Comparison of ENCODE assay signal across 10 mouse cellular contexts in the genomic region with DNA sequence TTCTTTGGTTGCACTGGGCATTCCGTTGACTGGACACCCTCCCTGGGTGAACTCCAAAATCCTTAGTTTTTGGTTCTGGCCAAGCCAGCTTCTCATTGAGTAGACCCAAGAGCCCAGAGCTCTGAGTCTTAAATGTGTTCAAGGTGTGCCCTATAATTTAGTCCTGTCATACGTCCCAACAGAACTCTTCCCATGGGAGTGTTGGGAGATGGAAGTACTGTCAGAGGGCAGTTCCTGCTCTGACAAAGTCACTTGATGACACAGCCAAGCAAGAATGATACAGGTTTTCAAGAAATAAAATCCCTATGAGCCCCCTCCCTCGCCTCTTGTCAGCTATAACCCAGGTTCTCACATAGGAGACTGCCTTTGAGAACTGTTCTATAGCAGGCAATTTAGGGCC. TPM values are rescaled to one million over a fixed set of nuclear protein-coding genes. Genes with fewer than 3 reads are reported as not detected.
DNase-seq lines count a peak whose midpoint lies in the region; ATAC-seq lines count a peak whose summit lies in the region.
"Had no signal": no experiment of that assay in that cellular context is flagged by ENCODE, and none has a peak within 500 bp of the region (broad histone marks: within the 10 kb centered on the region; RNA-seq: fewer than 3 reads in every experiment).

No protein-coding gene starts in this region.

- DNase-seq in forebrain, embryonic 10.5 days (ENCODE audit: extremely low spot score, low spot score), result no peak
- no peak for DNase-seq in neural tube, embryonic 11.5 days (ENCODE audit: low spot score)
- DNase-seq in neural tube, embryonic 10.5 days (ENCODE audit: extremely low spot score, low spot score), result no peak
- no peak for DNase-seq in adrenal gland, postnatal 36 days
- DNase-seq in spleen, postnatal 4 days (ENCODE audit: low spot score in 2 of 2), result no peak
- DNase-seq in kidney, postnatal 4 days, result no peak

- whole genome bisulfite sequencing in forebrain, embryonic 10.5 days, result 79% methylated on average over 3 of the region's 3 CpGs
- WGBS in forebrain, embryonic 16.5 days, result 67% methylated on average over 3 of the region's 3 CpGs
- 73% methylated on average over 3 of the region's 3 CpGs for WGBS in neural tube, embryonic 11.5 days
- 66% methylated on average over 3 of the region's 3 CpGs for WGBS in limb, embryonic 15.5 days

- H3K36me3 ChIP-seq in forebrain, embryonic 10.5 days (replicated peaks), result peaks cover 26% of the 10 kb centered on the region
- H3K36me3 ChIP-seq in forebrain, embryonic 16.5 days (ENCODE audit: control insufficient read depth, insufficient read depth), result peaks cover 6% of the 10 kb centered on the region; the same call in 1 of the 2 replicates
- H3K36me3 ChIP-seq in neural tube, embryonic 11.5 days (ENCODE audit: control insufficient read depth, insufficient read depth, low read length), result peaks cover 2% of the 10 kb centered on the region; the same call in 1 of the 2 replicates
- peaks cover 20% of the 10 kb centered on the region for H3K36me3 ChIP-seq in limb, embryonic 15.5 days

- ATAC-seq in forebrain, embryonic 16.5 days, result no peak
- ATAC-seq in neural tube, embryonic 11.5 days (ENCODE audit: insufficient read depth, low FRiP score, low TSS enrichment), result 0 out of 2 replicates have a peak, but pooled peaks have one; percentile 15
- ATAC-seq in limb, embryonic 15.5 days (ENCODE audit: insufficient number of reproducible peaks, low FRiP score, low TSS enrichment, low read depth), result no peak

- H3K4me2 ChIP-seq in forebrain, embryonic 16.5 days (ENCODE audit: low read length), result no peak overlapping the region
- peak overlapping the region; percentile 90; the same call in 1 of the 2 replicates for H3K4me2 ChIP-seq in neural tube, embryonic 11.5 days (ENCODE audit: low read depth)
- H3K4me2 ChIP-seq in limb, embryonic 15.5 days, result peak overlapping the region; percentile 99; the same call in 1 of the 2 replicates

- H3K4me1 ChIP-seq in forebrain, embryonic 10.5 days, result peaks cover 13% of the 10 kb centered on the region
- peaks cover 10% of the 10 kb centered on the region for H3K4me1 ChIP-seq in forebrain, embryonic 16.5 days (replicated peaks; ENCODE audit: control insufficient read depth, insufficient read depth, low read length)
- peaks cover 3% of the 10 kb centered on the region; the same call in 1 of the 2 replicates for H3K4me1 ChIP-seq in neural tube, embryonic 11.5 days (ENCODE audit: control insufficient read depth, insufficient read depth, low read length)
- H3K4me1 ChIP-seq in limb, embryonic 15.5 days, result peaks cover 11% of the 10 kb centered on the region

- no peak overlapping the region for H3K9ac ChIP-seq in forebrain, embryonic 16.5 days (replicated peaks; ENCODE audit: low read depth, low read length)
- no peak overlapping the region for H3K9ac ChIP-seq in neural tube, embryonic 11.5 days (ENCODE audit: low read length)
- no peak overlapping the region for H3K9ac ChIP-seq in limb, embryonic 15.5 days

- H3K27ac ChIP-seq in forebrain, embryonic 10.5 days, result no peak overlapping the region
- H3K27ac ChIP-seq in forebrain, embryonic 16.5 days (ENCODE audit: low read length), result no peak overlapping the region
- H3K27ac ChIP-seq in neural tube, embryonic 11.5 days (ENCODE audit: low read depth, low read length), result no peak overlapping the region
- H3K27ac ChIP-seq in limb, embryonic 15.5 days, result no peak overlapping the region

- 0 out of 2 replicates have a peak, but pooled peaks cover 5% of the 10 kb centered on the region for H3K27me3 ChIP-seq in forebrain, embryonic 10.5 days (ENCODE audit: poor library complexity, severe bottlenecking)
- no peaks in the 10 kb centered on the region for H3K27me3 ChIP-seq in forebrain, embryonic 16.5 days (replicated peaks; ENCODE audit: control insufficient read depth, insufficient read depth, low read length)
- no peaks in the 10 kb centered on the region for H3K27me3 ChIP-seq in neural tube, embryonic 11.5 days (ENCODE audit: control insufficient read depth, insufficient read depth, low read length)
- H3K27me3 ChIP-seq in limb, embryonic 15.5 days, result no peaks in the 10 kb centered on the region

- peak overlapping the region; percentile 75; the same call in 1 of the 2 replicates for H3K4me3 ChIP-seq in forebrain, embryonic 10.5 days
- no peak overlapping the region for H3K4me3 ChIP-seq in forebrain, embryonic 16.5 days (replicated peaks; ENCODE audit: low read length)
- no peak overlapping the region for H3K4me3 ChIP-seq in neural tube, embryonic 11.5 days (ENCODE audit: low read depth, low read length)
- no peak overlapping the region; the same call in 1 of the 2 replicates for H3K4me3 ChIP-seq in limb, embryonic 15.5 days

- H3K9me3 ChIP-seq in forebrain, embryonic 10.5 days, result no peaks in the 10 kb centered on the region
- H3K9me3 ChIP-seq in forebrain, embryonic 16.5 days (ENCODE audit: control insufficient read depth, low read length), result no peaks in the 10 kb centered on the region
- no peaks in the 10 kb centered on the region for H3K9me3 ChIP-seq in neural tube, embryonic 11.5 days (ENCODE audit: control insufficient read depth, low read length)
- no peaks in the 10 kb centered on the region for H3K9me3 ChIP-seq in limb, embryonic 15.5 days

RNA-seq across cellular contexts. Expression of gene Terb1, which starts 0.4 kb away (rescaled TPM):
- 0.10 TPM in 2 replicates for polyA plus RNA-seq in forebrain, embryonic 10.5 days (2016; fragmentation: Nextera tagmentation; extraction: Ambion mirVana)
- 0.16 and 0.25 TPM in 2 replicates for polyA plus RNA-seq in forebrain, embryonic 16.5 days (2015; fragmentation: Nextera tagmentation; extraction: Ambion mirVana)
- 0.25 and 0.34 TPM in 2 replicates for polyA plus RNA-seq in neural tube, embryonic 11.5 days (2014; fragmentation: Nextera tagmentation; extraction: Ambion mirVana)
- polyA plus RNA-seq in limb, embryonic 15.5 days (2015; fragmentation: Nextera tagmentation; extraction: Ambion mirVana), result 0.40 and 0.42 TPM in 2 replicates
- not detected for total RNA-seq in adrenal gland, postnatal 36 days (2021)
- total RNA-seq: megakaryocyte-erythroid progenitor cell, adult 5-6 weeks had no signal
- polyA plus RNA-seq: erythroblast, embryonic 14.5 days had no signal

RNA-seq across cellular contexts. Expression of gene Nae1, which starts 24.3 kb away (rescaled TPM):
- 133 and 146 TPM in 2 replicates for polyA plus RNA-seq in forebrain, embryonic 10.5 days (2016; fragmentation: Nextera tagmentation; extraction: Ambion mirVana)
- polyA plus RNA-seq in forebrain, embryonic 16.5 days (2015; fragmentation: Nextera tagmentation; extraction: Ambion mirVana), result 122 and 131 TPM in 2 replicates
- 119 and 125 TPM in 2 replicates for polyA plus RNA-seq in neural tube, embryonic 11.5 days (2014; fragmentation: Nextera tagmentation; extraction: Ambion mirVana)
- polyA plus RNA-seq in limb, embryonic 15.5 days (2015; fragmentation: Nextera tagmentation; extraction: Ambion mirVana), result 92.1 and 93.8 TPM in 2 replicates
- 10 to 100 TPM; 36.4 to 38.4 TPM for total RNA-seq in adrenal gland, postnatal 36 days (2021)

RNA-seq across cellular contexts. Expression of gene Car7, which starts 24.4 kb away (rescaled TPM):
- polyA plus RNA-seq in forebrain, embryonic 10.5 days (2016; fragmentation: Nextera tagmentation; extraction: Ambion mirVana), result 1.1 and 1.3 TPM in 2 replicates
- polyA plus RNA-seq in forebrain, embryonic 16.5 days (2015; fragmentation: Nextera tagmentation; extraction: Ambion mirVana), result 1.6 and 1.9 TPM in 2 replicates
- polyA plus RNA-seq in neural tube, embryonic 11.5 days (2014; fragmentation: Nextera tagmentation; extraction: Ambion mirVana), result 1.2 and 1.4 TPM in 2 replicates
- polyA plus RNA-seq in limb, embryonic 15.5 days (2015; fragmentation: Nextera tagmentation; extraction: Ambion mirVana), result 1.0 and 1.2 TPM in 2 replicates
- total RNA-seq in adrenal gland, postnatal 36 days (2021), result 1 to 10 TPM; 1.5 to 4.1 TPM
- total RNA-seq: megakaryocyte-erythroid progenitor cell, adult 5-6 weeks had no signal
- polyA plus RNA-seq: erythroblast, embryonic 14.5 days had no signal
